Mouse (Mus musculus) hindbrain, embryonic 16.5 days (tissue): ENCODE data around the gene Myo16. TPM values are rescaled to one million over a fixed set of nuclear protein-coding genes. Genes with fewer than 3 reads are reported as not detected.

Experiments used
- ATAC-seq: fragments of 200-750 bp; cut with Nextera tagmentation; 2 replicates; pipeline ENCODE4 v1.8.0; 2017; ENCODE audit warnings: moderate TSS enrichment, moderate library complexity
- H3K27ac ChIP-seq: fragments of 300-500 bp; sonication (generic); 2 replicates; pipeline ENCODE4 v1.5.1; 2014; ENCODE audit warnings: low read depth, mild to moderate bottlenecking, control low read depth, low read length, moderate library complexity
- H3K27me3 ChIP-seq: fragments of 300-500 bp; sonication (generic); replicated peaks from 2 replicates; pipeline ENCODE4 v1.6.1; 2014; ENCODE audit warnings: low read length; ENCODE audit not compliant: control insufficient read depth, insufficient read depth
- H3K36me3 ChIP-seq: fragments of 300-500 bp; sonication (generic); 2 replicates; pipeline ENCODE4 v1.6.1; 2014; ENCODE audit warnings: mild to moderate bottlenecking, low read length, moderate library complexity, mixed read lengths; ENCODE audit not compliant: control insufficient read depth, insufficient read depth
- H3K4me1 ChIP-seq: fragments of 300-500 bp; sonication (generic); 2 replicates; pipeline ENCODE4 v1.6.1; 2014; ENCODE audit warnings: low read depth, low read length; ENCODE audit not compliant: control insufficient read depth, insufficient read depth
- H3K4me2 ChIP-seq: fragments of 300-500 bp; sonication (generic); 2 replicates; pipeline ENCODE4 v1.6.1; 2014; ENCODE audit warnings: mild to moderate bottlenecking, low read length, control low read depth, moderate library complexity
- H3K4me3 ChIP-seq: fragments of 300-500 bp; sonication (generic); 2 replicates; pipeline ENCODE4 v1.5.1; 2014; ENCODE audit warnings: mild to moderate bottlenecking, low read length, control low read depth, moderate library complexity
- H3K9ac ChIP-seq: fragments of 300-500 bp; sonication (generic); 2 replicates; pipeline ENCODE4 v1.6.1; 2014; ENCODE audit warnings: low read depth, mild to moderate bottlenecking, control low read depth, low read length, moderate library complexity
- H3K9me3 ChIP-seq: fragments of 300-500 bp; sonication (generic); 2 replicates; pipeline ENCODE4 v1.6.1; 2014; ENCODE audit warnings: mild to moderate bottlenecking, low read length, moderate library complexity; ENCODE audit not compliant: control insufficient read depth
- WGBS: fragments of 180-500 bp; shearing (Covaris S2); extraction: QIAGEN DNeasy Blood & Tissue Kit; methylation state at CpG from one replicate; pipeline ENCODE4 v1.1.7; 2014; 5-methylcytosine and 5-hydroxymethylcytosine counted together
- polyA plus RNA-seq: library from polyadenylated mRNA; unstranded; fragments of >200 nt; fragmentation: Nextera tagmentation; extraction: Ambion mirVana; gene quantifications from 2 replicates; pipeline ENCODE4 v1.2.1, GENCODE M21; 2015

Myo16 gene
- polyA plus RNA-seq, 1 experiment from 2014 or later: 6.1 TPM

DNA sequence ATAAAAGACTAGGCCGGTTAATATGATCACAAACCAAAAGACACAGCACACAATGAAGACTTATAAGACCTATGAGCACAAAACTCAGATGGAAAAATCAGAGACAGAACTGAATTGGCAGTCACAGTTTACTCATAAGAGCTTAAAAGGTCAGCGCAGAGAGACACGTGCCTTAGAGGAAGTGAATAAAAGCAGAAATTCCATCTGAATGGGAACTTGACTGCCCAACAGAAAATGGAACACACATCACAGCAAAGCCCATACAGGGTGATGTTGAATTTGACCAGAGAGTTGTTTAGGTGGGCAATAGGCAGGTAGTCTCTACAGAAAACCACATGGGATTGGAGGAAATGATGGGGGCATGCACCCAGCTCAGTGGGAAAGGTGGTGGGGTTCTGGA lies 442.6 kb downstream of the Myo16 start:
- no peaks in the 10 kb centered on the region for H3K4me1 ChIP-seq
- H3K4me3 ChIP-seq: no peak overlapping the region
- no peaks in the 10 kb centered on the region for H3K27me3 ChIP-seq
- no peak overlapping the region for H3K4me2 ChIP-seq
- no peak overlapping the region for H3K9ac ChIP-seq
- no peak overlapping the region for H3K27ac ChIP-seq
- H3K9me3 ChIP-seq: no peaks in the 10 kb centered on the region
- 88% methylated on average over 3 of the region's 3 CpGs for WGBS
- no peak for ATAC-seq
- no peaks in the 10 kb centered on the region for H3K36me3 ChIP-seq

GRCm38 (mm10) chr8:10597595-10597994 lies 443.9 kb downstream of the Myo16 start:
- Histone ChIP-seq H3K4me3 (no peak overlapping the region), H3K4me1 (no peaks in the 10 kb centered on the region), H3K27ac (no peak overlapping the region), H3K9me3 (no peaks in the 10 kb centered on the region), H3K36me3 (no peaks in the 10 kb centered on the region), H3K9ac (no peak overlapping the region), H3K27me3 (no peaks in the 10 kb centered on the region), H3K4me2 (no peak overlapping the region)
- ATAC-seq: no peak
- 86% methylated on average over 5 of the region's 5 CpGs for WGBS

- no peaks in the 10 kb centered on the region for H3K36me3 ChIP-seq
- H3K9ac ChIP-seq: no peak overlapping the region
- no peak overlapping the region for H3K4me2 ChIP-seq
- no peaks in the 10 kb centered on the region for H3K9me3 ChIP-seq
- H3K27me3 ChIP-seq: no peaks in the 10 kb centered on the region
- no peaks in the 10 kb centered on the region for H3K4me1 ChIP-seq
- no peak overlapping the region for H3K4me3 ChIP-seq
- 88% methylated on average over 5 of the region's 5 CpGs for WGBS
- no peak for ATAC-seq
- H3K27ac ChIP-seq: no peak overlapping the region
Measured at GRCm38 (mm10) chr8:10598889-10599288, 445.2 kb downstream of the Myo16 start.

DNA sequence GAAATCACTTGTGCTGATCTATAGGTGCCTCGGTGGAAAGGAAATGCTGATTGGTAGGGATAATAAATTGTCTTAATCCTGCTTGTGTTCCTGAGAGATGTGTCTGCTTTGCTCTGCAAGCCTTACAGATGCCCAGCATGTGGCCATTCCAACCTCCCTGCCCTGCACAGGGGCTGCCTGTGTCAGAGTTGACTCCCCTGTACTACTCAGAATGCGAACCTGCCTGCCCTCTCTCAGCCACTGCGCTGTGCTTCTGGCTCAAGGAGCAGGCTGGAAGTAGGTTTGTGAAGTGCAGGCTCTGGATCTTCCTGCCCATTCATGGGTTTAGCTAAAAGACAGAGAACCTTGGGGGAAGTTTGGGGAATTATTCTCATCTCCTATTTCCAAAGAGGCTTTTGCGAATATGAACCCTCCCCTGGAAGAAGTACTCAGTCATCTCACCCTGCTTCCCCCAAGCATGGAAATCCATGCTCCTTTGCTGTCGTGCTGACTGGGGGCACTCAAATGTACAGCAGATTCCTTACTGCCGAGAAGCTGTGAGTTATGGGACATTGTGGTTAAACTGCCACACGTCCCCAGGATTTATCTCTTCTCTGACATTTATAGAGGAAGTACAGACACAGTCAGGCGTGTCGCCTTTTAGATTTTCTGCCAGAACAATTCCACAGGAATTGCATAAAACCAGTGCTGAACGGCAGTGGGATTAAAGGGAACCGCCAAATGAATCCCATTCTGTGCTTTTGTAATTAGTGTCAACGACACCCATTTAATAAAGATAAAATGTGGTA lies 452.5 kb downstream of the Myo16 start:
- no peak overlapping the region for H3K27ac ChIP-seq
- no peaks in the 10 kb centered on the region for H3K36me3 ChIP-seq
- H3K27me3 ChIP-seq: no peaks in the 10 kb centered on the region
- no peaks in the 10 kb centered on the region for H3K9me3 ChIP-seq
- H3K4me3 ChIP-seq: no peak overlapping the region
- 38% methylated on average over 12 of the region's 12 CpGs for WGBS
- H3K4me1 ChIP-seq: no peaks in the 10 kb centered on the region
- ATAC-seq: no peak
- H3K4me2 ChIP-seq: no peak overlapping the region
- H3K9ac ChIP-seq: peak overlapping the region; percentile 27; the same call in 1 of the 2 replicates

- Histone ChIP-seq H3K4me1 (no peaks in the 10 kb centered on the region), H3K4me2 (no peak overlapping the region), H3K27me3 (no peaks in the 10 kb centered on the region), H3K9me3 (no peaks in the 10 kb centered on the region), H3K27ac (no peak overlapping the region), H3K9ac (no peak overlapping the region), H3K4me3 (no peak overlapping the region), H3K36me3 (no peaks in the 10 kb centered on the region)
- ATAC-seq: no peak
- 77% methylated on average over 4 of the region's 4 CpGs for WGBS
Measured at GRCm38 (mm10) chr8:10606816-10607209, 453.1 kb downstream of the Myo16 start.

DNA sequence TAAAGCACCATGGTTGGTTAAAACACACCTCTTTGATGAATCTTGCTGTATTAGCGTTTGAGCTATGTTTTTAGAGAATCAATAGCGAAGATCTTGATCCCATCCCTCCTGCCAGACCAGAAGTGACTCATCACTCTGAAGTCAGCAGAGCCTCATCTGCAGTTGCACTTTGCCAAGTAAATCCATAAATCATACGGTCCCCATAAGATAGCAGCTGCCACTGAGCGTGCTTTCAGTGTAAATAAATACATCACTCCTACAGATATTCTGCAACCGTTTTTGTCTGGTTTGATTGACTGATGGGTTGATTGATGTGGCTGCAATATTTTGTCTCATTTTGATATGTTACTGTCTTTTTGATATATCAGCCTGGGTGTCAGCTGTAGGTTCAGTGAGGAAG lies 457.9 kb downstream of the Myo16 start:
- WGBS: 79% methylated on average over 5 of the region's 5 CpGs
- ATAC-seq: no peak
- no peaks in the 10 kb centered on the region for H3K4me1 ChIP-seq

DNA sequence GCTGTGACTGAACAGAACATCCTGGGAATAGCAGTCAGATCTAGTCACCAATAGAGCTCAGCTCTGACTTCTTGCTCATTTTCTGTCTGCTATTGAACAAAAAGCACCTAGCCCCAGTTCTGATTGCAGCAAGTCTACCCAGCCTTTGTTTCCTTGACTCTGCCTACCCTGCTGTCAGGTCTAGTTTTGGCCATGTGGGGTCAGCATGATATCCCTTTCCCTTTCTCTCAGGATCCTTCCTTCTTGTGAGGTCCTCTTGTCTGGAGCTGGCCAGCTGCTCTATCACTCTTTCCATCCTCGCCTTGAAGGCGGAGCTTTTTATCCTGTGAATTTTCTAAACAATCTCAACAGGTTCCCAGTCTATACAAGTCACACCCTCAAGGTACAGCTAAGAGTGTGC lies 459.7 kb downstream of the Myo16 start:
- Histone ChIP-seq H3K9ac (no peak overlapping the region), H3K9me3 (0 out of 2 replicates have a peak, but pooled peaks cover 2% of the 10 kb centered on the region), H3K4me2 (no peak overlapping the region), H3K4me3 (no peak overlapping the region), H3K36me3 (no peaks in the 10 kb centered on the region), H3K4me1 (no peaks in the 10 kb centered on the region), H3K27ac (no peak overlapping the region), H3K27me3 (no peaks in the 10 kb centered on the region)
- WGBS: 66% methylated on average over 2 of the region's 2 CpGs
- ATAC-seq: no peak

More for the DNA sequence above, 457.9 kb downstream of the Myo16 start:
- Histone ChIP-seq H3K9ac (no peak overlapping the region), H3K9me3 (0 out of 2 replicates have a peak, but pooled peaks cover 2% of the 10 kb centered on the region), H3K27ac (no peak overlapping the region), H3K4me3 (no peak overlapping the region), H3K27me3 (no peaks in the 10 kb centered on the region), H3K4me2 (no peak overlapping the region), H3K36me3 (no peaks in the 10 kb centered on the region)

GRCm38 (mm10) chr8:10619689-10620088 lies 466.0 kb downstream of the Myo16 start:
- H3K27ac ChIP-seq: no peak overlapping the region
- no peak overlapping the region for H3K4me3 ChIP-seq
- H3K36me3 ChIP-seq: no peaks in the 10 kb centered on the region
- H3K9ac ChIP-seq: no peak overlapping the region
- H3K9me3 ChIP-seq: 0 out of 2 replicates have a peak, but pooled peaks cover under 1% of the 10 kb centered on the region
- no peak overlapping the region for H3K4me2 ChIP-seq
- no peak for ATAC-seq
- 95% methylated on average over 2 of the region's 2 CpGs for WGBS
- H3K4me1 ChIP-seq: no peaks in the 10 kb centered on the region
- H3K27me3 ChIP-seq: no peaks in the 10 kb centered on the region

GRCm38 (mm10) chr8:10625262-10625661 lies 471.6 kb downstream of the Myo16 start:
- Histone ChIP-seq H3K27ac (no peak overlapping the region), H3K36me3 (no peaks in the 10 kb centered on the region), H3K4me3 (no peak overlapping the region), H3K4me2 (no peak overlapping the region), H3K9ac (no peak overlapping the region), H3K9me3 (no peaks in the 10 kb centered on the region), H3K4me1 (no peaks in the 10 kb centered on the region; the same call in 1 of the 2 replicates), H3K27me3 (no peaks in the 10 kb centered on the region)
- WGBS: 17% methylated on average over 5 of the region's 5 CpGs
- ATAC-seq: no peak
